Mouse (Mus musculus) forebrain, embryonic 10.5 days (tissue): ENCODE results near the gene Tmem169. TPM values are rescaled to one million over a fixed set of nuclear protein-coding genes. Genes with fewer than 3 reads are reported as not detected.

Experiments used
- DNase-seq: peaks from one replicate; pipeline ENCODE4 v3.0.0-alpha.2; 2017; ENCODE audit warnings: low spot score; ENCODE audit errors: extremely low spot score
- H3K27ac ChIP-seq: fragments of 300-500 bp; sonication (generic); 2 replicates; pipeline ENCODE4 v1.5.1; 2016; ENCODE audit warnings: mild to moderate bottlenecking
- H3K27me3 ChIP-seq: fragments of 300-500 bp; sonication (generic); 2 replicates; pipeline ENCODE4 v1.6.1; 2016; ENCODE audit warnings: mild to moderate bottlenecking; ENCODE audit not compliant: poor library complexity, severe bottlenecking
- H3K36me3 ChIP-seq: fragments of 300-500 bp; sonication (generic); replicated peaks from 2 replicates; pipeline ENCODE4 v1.6.1; 2016; ENCODE audit warnings: mild to moderate bottlenecking, moderate library complexity
- H3K4me1 ChIP-seq: fragments of 300-500 bp; sonication (generic); 2 replicates; pipeline ENCODE4 v1.6.1; 2016
- H3K4me3 ChIP-seq: fragments of 300-500 bp; sonication (generic); 2 replicates; pipeline ENCODE4 v1.5.1; 2016; ENCODE audit warnings: mild to moderate bottlenecking, moderate library complexity
- H3K9me3 ChIP-seq: fragments of 300-500 bp; sonication (generic); 2 replicates; pipeline ENCODE4 v1.6.1; 2016; ENCODE audit warnings: mild to moderate bottlenecking, moderate library complexity
- WGBS: fragments of 180-500 bp; shearing (Covaris S2); methylation state at CpG from one replicate; pipeline ENCODE4 v1.1.7; 2016; 5-methylcytosine and 5-hydroxymethylcytosine counted together
- polyA plus RNA-seq: library from polyadenylated mRNA; unstranded; fragments of >200 nt; fragmentation: Nextera tagmentation; extraction: Ambion mirVana; gene quantifications from 2 replicates; pipeline ENCODE4 v1.2.1, GENCODE M21; 2016

Gene Tmem169
- polyA plus RNA-seq, 1 experiment from 2014 or later = 3.3 TPM

DNA sequence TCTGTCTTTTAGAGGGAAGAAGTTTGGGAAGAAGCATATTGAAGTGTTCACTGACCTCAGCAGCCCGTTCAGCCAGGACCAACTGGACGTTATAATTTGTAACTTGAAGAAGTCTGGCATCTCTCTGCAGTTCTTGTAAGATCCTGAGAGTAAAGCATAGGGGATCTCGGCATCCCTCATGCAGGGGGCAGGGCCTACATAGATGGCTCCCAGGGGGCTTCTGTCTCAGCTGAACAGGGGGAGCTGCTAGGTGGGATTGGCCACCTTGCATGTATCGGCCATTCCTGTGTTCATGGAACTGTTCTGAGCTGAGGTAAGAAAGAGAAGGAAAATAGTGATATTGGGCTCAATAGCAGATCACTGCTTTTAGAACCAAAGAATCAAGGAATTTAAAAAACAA lies 31.3 kb downstream of the Tmem169 start:
- no peak for DNase-seq
- no peak overlapping the region for H3K27ac ChIP-seq
- peaks cover 85% of the 10 kb centered on the region for H3K36me3 ChIP-seq
- 92% methylated on average over 4 of the region's 4 CpGs for WGBS
- no peak overlapping the region for H3K4me3 ChIP-seq
- peaks cover 1% of the 10 kb centered on the region for H3K4me1 ChIP-seq
- H3K27me3 ChIP-seq = no peaks in the 10 kb centered on the region
- H3K9me3 ChIP-seq = no peaks in the 10 kb centered on the region

- 84% methylated on average over 8 of the region's 8 CpGs for WGBS
- no peaks in the 10 kb centered on the region for H3K4me1 ChIP-seq
- peaks cover 85% of the 10 kb centered on the region for H3K36me3 ChIP-seq
- H3K27me3 ChIP-seq = no peaks in the 10 kb centered on the region
- no peak overlapping the region for H3K27ac ChIP-seq
- no peak overlapping the region for H3K4me3 ChIP-seq
- H3K9me3 ChIP-seq = no peaks in the 10 kb centered on the region
- DNase-seq = no peak
Measured at GRCm38 (mm10) chr1:72316409-72316808, 32.2 kb downstream of the Tmem169 start.

GRCm38 (mm10) chr1:72316901-72317300 lies 32.7 kb downstream of the Tmem169 start:
- no peaks in the 10 kb centered on the region for H3K4me1 ChIP-seq
- no peak for DNase-seq
- H3K36me3 ChIP-seq = peaks cover 85% of the 10 kb centered on the region
- H3K27me3 ChIP-seq = no peaks in the 10 kb centered on the region
- WGBS = 89% methylated on average over 7 of the region's 7 CpGs
- H3K9me3 ChIP-seq = no peaks in the 10 kb centered on the region
- no peak overlapping the region for H3K4me3 ChIP-seq
- no peak overlapping the region for H3K27ac ChIP-seq

DNA sequence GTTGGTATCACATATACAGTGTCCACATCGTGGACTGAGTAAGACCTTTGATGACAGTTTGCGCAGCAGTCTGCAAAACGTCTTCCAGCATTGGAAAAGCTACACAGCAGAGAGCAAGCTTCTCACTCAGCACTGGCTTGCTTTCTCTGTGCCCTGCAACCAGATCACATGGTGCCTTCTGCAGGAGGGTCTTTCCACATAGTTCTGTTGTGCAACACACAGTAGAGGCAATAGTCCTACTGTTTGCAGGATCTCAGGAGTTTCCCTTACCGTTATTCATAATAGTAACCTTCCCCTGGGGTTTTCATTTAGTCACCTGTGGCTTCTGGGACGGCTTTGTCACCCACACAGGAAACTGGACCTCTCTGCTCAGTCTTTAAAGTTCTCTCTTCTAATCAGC lies 36.6 kb downstream of the Tmem169 start:
- Histone ChIP-seq H3K4me3 (no peak overlapping the region), H3K27me3 (no peaks in the 10 kb centered on the region), H3K27ac (no peak overlapping the region), H3K36me3 (peaks cover 89% of the 10 kb centered on the region), H3K4me1 (no peaks in the 10 kb centered on the region), H3K9me3 (no peaks in the 10 kb centered on the region)
- 91% methylated on average over 5 of the region's 5 CpGs for WGBS
- DNase-seq = no peak

DNA sequence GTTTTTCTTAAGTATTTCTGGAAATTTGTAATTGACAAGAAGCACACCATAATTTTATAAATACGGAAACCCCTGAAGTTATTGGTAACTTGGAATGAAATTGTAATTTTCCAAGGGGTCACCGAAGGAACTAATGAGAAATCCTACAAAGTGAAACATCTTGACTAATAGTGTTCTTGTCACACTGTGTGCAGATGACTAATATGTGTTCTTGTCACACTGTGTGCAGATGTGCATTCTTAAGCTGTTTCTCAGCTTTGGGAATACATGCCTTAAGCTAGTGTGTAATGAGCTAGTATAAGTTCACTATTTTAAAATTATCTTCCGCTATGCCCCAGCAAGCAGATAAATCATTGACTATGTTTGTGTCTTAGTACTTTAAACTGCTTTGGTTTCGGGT lies 39.1 kb downstream of the Tmem169 start:
- Histone ChIP-seq H3K36me3 (peaks cover 88% of the 10 kb centered on the region), H3K27ac (no peak overlapping the region), H3K9me3 (no peaks in the 10 kb centered on the region), H3K4me1 (no peaks in the 10 kb centered on the region), H3K27me3 (no peaks in the 10 kb centered on the region), H3K4me3 (no peak overlapping the region)
- 95% methylated on average over 4 of the region's 4 CpGs for WGBS
- DNase-seq = no peak

GRCm38 (mm10) chr1:72326162-72326821 lies 42.1 kb downstream of the Tmem169 start:
- H3K4me1 ChIP-seq = no peaks in the 10 kb centered on the region
- no peak for DNase-seq
- H3K36me3 ChIP-seq = peaks cover 87% of the 10 kb centered on the region
- no peaks in the 10 kb centered on the region for H3K9me3 ChIP-seq
- no peak overlapping the region for H3K4me3 ChIP-seq
- no peaks in the 10 kb centered on the region for H3K27me3 ChIP-seq
- H3K27ac ChIP-seq = no peak overlapping the region
- WGBS = 94% methylated on average over 11 of the region's 11 CpGs

- DNase-seq = no peak
- Histone ChIP-seq H3K27ac (no peak overlapping the region), H3K27me3 (no peaks in the 10 kb centered on the region), H3K4me3 (no peak overlapping the region), H3K9me3 (no peaks in the 10 kb centered on the region), H3K36me3 (peaks cover 78% of the 10 kb centered on the region), H3K4me1 (no peaks in the 10 kb centered on the region)
- WGBS = 98% methylated on average over 11 of the region's 11 CpGs
Measured at GRCm38 (mm10) chr1:72334807-72335206, 50.6 kb downstream of the Tmem169 start.

- DNase-seq = no peak
Measured at GRCm38 (mm10) chr1:72336780-72337179, 52.6 kb downstream of the Tmem169 start.

GRCm38 (mm10) chr1:72338341-72338740 lies 54.2 kb downstream of the Tmem169 start:
- DNase-seq = no peak
- 92% methylated on average over 5 of the region's 5 CpGs for WGBS
- H3K4me3 ChIP-seq = no peak overlapping the region
- no peaks in the 10 kb centered on the region for H3K4me1 ChIP-seq
- peaks cover 86% of the 10 kb centered on the region for H3K36me3 ChIP-seq
- no peaks in the 10 kb centered on the region for H3K9me3 ChIP-seq
- no peak overlapping the region for H3K27ac ChIP-seq
- no peaks in the 10 kb centered on the region for H3K27me3 ChIP-seq

More at GRCm38 (mm10) chr1:72336780-72337179, 52.6 kb downstream of the Tmem169 start:
- Histone ChIP-seq H3K36me3 (peaks cover 78% of the 10 kb centered on the region), H3K9me3 (no peaks in the 10 kb centered on the region), H3K4me3 (no peak overlapping the region), H3K4me1 (no peaks in the 10 kb centered on the region), H3K27ac (no peak overlapping the region), H3K27me3 (no peaks in the 10 kb centered on the region)
- WGBS = 95% methylated on average over 8 of the region's 8 CpGs

GRCm38 (mm10) chr1:72347873-72348272 lies 63.7 kb downstream of the Tmem169 start:
- Histone ChIP-seq H3K27ac (no peak overlapping the region), H3K36me3 (peaks cover 87% of the 10 kb centered on the region)

More at GRCm38 (mm10) chr1:72347873-72348272, 63.7 kb downstream of the Tmem169 start:
- no peak overlapping the region for H3K4me3 ChIP-seq
- H3K4me1 ChIP-seq = no peaks in the 10 kb centered on the region
- no peaks in the 10 kb centered on the region for H3K9me3 ChIP-seq
- no peaks in the 10 kb centered on the region for H3K27me3 ChIP-seq
- WGBS = 83% methylated on average over 6 of the region's 6 CpGs
- DNase-seq = no peak

Other genes with a start within 250 kb of the Tmem169 start
- 3.3 and 4.1 TPM in 2 replicates for gene Mreg, start 72.1 kb upstream of the Tmem169 start, polyA plus RNA-seq
- gene Pecr, start 55 bp upstream of the Tmem169 start, polyA plus RNA-seq = 22.5 and 23.5 TPM in 2 replicates
- 49.1 and 52.2 TPM in 2 replicates for gene Xrcc5, start 23.1 kb downstream of the Tmem169 start, polyA plus RNA-seq